Mouse (Mus musculus): ENCODE results near the gene Ntn3. TPM values are rescaled to one million over a fixed set of nuclear protein-coding genes. Genes with fewer than 3 reads are reported as not detected.

The Ntn3 gene
- polyA plus RNA-seq (2012; rRNA removed), result 9.5 and 9.8 TPM in 2 replicates

DNA sequence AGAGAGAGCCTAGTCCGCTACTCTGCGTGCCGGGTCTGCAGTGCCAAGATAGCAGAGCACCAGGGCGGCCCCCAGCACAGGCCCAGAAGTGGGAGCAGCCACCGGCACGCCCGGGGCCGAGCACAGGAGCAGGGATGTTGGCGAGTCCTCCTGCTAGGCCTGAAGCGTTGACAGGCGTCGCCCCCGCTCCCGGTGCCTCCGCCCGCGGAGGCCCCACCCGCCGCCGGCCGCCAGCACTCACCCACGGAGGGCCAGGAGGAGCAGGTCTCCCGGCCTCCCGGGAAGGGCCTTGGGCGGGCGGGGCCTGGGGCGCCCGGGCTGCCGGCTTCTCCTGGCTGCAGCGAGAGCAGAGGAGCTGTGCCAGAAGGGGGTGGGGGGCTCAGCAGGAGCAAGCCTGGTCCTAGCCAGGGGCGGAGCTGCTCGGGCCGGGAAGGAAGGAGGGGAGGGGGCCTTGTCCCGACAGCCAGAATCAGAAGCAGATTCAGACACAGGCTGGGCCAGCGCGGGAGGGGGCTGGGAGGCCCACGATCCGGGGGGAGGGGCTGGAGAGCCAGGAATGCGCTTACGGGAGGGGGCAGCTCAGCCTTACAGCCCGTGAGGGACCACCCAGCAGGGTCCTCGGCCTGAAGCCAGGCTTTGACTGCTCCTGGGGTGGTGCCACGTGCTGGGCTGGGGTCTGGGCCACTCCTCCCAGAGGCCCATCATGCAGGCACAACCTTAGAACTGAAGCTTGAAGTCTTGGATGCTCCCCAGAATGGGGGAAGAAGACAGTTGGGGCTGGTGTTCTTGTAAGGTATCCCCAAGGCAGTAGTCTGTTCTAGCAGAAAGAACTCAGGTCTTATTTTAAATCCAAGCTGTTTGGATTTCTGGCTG is at the start of gene Ntn3:
TSS of gene Ntn3 (minus strand) at position 489 of the 873 bp plus-strand sequence.

DNA sequence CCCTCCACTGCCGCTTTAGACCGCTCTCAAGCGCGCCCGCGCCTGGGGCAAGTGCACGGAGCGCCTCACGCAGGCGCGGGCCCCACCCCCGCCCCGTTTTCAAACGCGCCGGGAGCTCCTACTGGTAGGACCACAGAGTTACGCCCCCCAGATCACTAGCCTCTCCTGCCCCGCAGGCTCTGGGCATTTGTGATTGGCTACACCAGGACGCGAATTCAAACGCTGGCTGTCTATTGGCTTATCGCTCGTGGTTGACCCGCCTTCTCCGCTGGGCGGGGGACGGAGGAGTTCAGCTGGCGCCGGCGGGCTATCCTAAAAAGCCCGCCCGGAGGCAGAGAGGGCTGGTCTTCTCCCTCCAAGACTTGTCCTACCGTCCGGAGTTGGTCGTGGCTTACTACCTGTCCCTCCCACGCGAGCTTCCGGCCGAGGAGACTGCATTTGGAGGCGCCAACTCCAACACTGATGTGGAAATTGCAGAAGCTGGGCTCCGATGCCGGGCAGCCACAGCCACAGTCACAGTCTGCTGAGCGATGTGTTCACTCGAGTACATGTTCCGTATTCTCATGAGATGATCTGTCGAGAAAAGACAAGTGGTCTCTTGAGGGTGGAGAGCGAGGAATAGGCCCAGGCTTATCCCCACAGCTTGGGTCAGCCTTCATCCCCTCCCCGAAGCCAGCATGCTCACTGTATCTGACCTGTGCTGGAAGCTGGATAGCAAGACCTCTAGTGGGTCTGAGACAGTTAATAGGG is 42.2 kb upstream of the Ntn3 start, which contains the start of gene Ccnf:
TSS of gene Ccnf (minus strand) at position 165 of the 750 bp plus-strand sequence.

DNA sequence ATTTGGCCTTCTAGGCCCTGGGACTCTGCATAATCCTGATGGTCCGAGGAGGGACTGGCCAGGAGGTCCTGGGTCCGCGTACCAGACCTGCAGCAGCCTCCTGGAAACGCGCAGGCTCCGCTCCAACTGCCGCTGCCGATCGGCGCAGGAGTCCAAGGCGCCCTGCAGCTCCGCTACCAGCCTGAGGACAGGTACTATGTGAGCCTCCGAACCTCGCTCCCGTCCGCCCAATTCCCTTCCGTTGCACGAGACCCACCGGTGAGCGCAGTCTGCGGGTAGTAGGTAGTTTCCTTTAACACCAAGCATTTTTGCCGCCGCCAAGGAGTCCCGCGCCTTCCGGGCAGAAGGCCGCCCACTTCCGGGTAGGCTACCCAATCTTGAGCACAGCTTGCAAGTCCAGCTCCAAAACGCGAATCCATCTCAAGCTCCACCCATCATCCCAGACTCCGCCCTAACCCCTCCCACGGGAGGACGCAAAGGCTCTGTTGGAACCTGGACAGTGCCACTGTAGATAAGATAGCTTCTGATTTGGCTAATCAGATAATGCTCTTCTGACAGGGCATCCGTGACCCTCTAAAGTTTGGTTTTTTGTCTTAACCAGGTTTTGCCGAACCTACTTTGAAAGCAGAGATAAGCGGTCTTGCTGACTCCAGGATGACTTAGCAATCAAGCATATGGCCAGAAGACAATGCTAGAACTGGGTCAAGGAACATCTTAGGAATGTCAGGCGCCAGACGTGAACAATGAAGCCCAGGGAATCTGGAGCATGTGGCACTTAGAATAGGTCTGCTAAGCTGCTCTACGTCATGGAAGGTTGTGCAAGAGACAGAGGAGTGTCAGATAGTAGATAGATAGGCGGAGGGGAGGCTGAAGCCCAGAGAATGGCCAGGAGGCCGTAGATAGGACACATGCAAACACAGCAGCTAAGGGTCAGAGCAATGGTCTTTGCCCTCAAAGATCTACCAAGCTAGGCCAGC is 11.4 kb upstream of the Ntn3 start, which contains the start of gene Tedc2:
TSS of gene Tedc2 (minus strand) at position 417 of the 977 bp plus-strand sequence.

DNA sequence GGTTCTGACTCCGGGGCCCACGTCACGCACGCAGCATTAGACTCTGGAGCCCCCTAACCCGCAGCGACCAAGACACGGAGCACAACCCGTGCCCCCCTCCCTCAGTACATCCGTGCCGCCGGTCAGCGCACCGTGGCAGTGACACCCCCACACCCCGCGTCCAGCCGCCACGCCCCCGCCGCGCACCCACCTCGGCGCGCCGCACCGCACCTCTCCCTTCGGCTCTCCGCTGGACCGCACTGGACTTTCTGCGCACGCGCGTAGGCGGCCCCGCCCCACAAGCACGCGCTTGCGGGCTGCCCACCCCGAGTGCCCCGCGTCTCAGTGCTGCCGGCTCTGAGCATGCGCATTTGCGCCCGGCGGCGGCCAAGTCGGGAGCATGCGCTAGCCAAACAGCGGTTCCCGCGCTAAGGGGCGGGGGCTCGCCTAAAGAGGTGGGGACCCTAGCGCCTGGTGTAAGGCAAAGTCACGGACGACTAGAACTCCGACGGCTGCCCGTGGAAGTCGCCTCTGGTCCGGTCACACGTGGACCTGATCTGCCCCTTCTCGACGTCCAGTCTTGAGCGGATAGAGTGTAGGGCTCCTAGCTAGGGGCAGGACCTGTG is 3.9 kb downstream of the Ntn3 start, which contains the start of gene Tbc1d24:
TSS of gene Tbc1d24 (minus strand) at position 279 of the 605 bp plus-strand sequence.

DNA sequence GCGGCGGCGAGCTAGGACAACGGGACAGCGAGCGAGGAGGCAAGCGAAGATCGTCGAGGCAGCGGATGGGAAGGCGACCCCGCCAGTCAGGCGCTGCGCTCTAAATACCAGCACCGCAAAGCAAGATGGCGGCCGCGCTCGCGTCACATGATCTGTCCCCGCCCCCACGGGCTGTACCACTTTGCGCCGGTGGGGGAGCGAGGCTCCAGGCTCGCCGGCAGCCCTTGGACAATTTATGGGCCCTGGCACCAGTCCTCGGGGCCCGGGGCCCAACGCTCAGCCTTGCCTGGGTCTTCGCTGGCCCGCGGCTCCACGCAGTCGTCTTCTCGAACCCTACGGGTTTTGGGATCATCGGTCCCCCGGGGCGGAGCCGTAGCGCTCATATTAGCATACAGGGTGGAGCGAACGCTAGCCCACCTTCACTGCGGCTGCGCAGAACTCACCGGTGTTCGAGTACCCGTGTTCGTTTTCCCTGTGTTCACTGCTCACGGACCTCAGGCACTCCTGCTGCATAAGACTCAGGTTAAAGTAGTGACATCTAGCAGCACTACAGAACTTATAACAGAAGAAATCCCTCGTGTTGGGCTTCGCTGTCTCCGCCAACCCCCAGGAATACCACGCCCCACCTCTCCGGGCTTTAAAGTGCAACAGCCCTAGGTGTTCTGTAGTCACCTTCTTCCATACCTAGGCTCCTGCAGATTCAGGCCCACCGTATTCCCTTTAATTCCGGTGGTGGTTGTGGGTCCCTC is 39.8 kb downstream of the Ntn3 start, which contains the start of gene Atp6v0c:
TSS of gene Atp6v0c (minus strand) at position 386 of the 749 bp plus-strand sequence.

DNA sequence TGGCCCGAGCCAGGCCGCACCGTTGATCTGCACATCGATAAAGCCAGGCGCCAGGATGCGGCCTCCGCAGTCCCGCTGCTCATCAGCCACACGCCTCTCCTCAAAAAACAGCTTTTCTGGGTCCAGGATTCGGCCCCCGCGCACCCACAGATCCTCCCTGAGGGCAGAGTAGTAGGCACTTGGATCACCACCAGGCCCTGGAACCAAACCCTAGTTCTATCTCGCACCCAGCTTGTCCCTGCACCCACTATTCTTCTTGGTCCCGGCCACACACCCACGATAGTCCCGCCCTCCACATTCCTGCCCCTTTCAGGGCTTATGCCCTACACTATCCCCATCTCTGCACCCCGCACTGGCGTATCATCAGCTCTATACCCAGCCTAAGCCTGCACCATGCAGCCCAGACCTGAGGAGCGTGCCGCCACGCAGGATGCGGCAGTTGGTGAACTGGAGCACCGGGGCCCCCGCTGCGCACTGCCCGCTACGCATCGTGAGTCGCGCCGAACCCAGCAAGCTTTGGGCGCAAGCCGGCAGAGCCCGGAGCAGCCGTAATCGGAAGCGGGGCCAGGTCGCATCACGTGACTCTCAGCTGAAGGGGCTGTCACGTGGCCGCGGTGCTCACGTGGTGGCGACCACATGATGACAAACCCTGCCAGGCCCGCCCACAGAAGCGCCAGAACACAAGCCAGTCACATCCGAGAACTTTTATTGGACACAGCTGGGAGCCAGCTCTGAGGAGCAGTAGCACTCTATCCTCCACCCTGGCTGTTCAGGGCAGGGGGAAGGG is 46.0 kb downstream of the Ntn3 start, which contains the start of gene Amdhd2:
TSS of gene Amdhd2 (minus strand) at position 591 of the 787 bp plus-strand sequence.

Other genes with a start within 250 kb of the Ntn3 start
- 0.45 and 0.56 TPM in 2 replicates for gene Prss30, start 229.0 kb downstream of the Ntn3 start, polyA plus RNA-seq (2012; rRNA removed)
- 3.5 TPM in 1 of 2 replicates, not detected in the other for gene Prss22, start 211.4 kb downstream of the Ntn3 start, polyA plus RNA-seq (2012; rRNA removed)
- 11.0 TPM in 1 of 2 replicates, not detected in the other for gene Prss27, start 171.4 kb downstream of the Ntn3 start, polyA plus RNA-seq (2012; rRNA removed)
- 76.6 and 78.1 TPM in 2 replicates for gene Kctd5, start 136.0 kb downstream of the Ntn3 start, polyA plus RNA-seq (2012; rRNA removed)
- gene Pdpk1, start 58.6 kb downstream of the Ntn3 start, polyA plus RNA-seq (2012; rRNA removed), result 28.3 and 29.4 TPM in 2 replicates
- gene Amdhd2, start 45.8 kb downstream of the Ntn3 start, polyA plus RNA-seq (2012; rRNA removed), result 28.0 and 29.8 TPM in 2 replicates
- gene Atp6v0c, start 39.8 kb downstream of the Ntn3 start, polyA plus RNA-seq (2012; rRNA removed), result 1,667 and 1,726 TPM in 2 replicates
- 79.0 and 83.0 TPM in 2 replicates for gene Tbc1d24, start 4.0 kb downstream of the Ntn3 start, polyA plus RNA-seq (2012; rRNA removed)
- 22.1 and 22.9 TPM in 2 replicates for gene Tedc2, start 11.3 kb upstream of the Ntn3 start, polyA plus RNA-seq (2012; rRNA removed)
- gene Ccnf, start 42.0 kb upstream of the Ntn3 start, polyA plus RNA-seq (2012; rRNA removed), result 9.5 and 10.0 TPM in 2 replicates
- 1.2 TPM in 2 replicates for gene Abca17, start 141.5 kb upstream of the Ntn3 start, polyA plus RNA-seq (2012; rRNA removed)
- 51.3 and 52.5 TPM in 2 replicates for gene Abca3, start 142.4 kb upstream of the Ntn3 start, polyA plus RNA-seq (2012; rRNA removed)
- gene Rnps1, start 205.0 kb upstream of the Ntn3 start, polyA plus RNA-seq (2012; rRNA removed), result 342 and 369 TPM in 2 replicates
- 21.5 and 23.7 TPM in 2 replicates for gene Eci1, start 217.1 kb upstream of the Ntn3 start, polyA plus RNA-seq (2012; rRNA removed)
- 31.0 and 36.4 TPM in 2 replicates for gene Dnase1l2, start 233.6 kb upstream of the Ntn3 start, polyA plus RNA-seq (2012; rRNA removed)

Data from central nervous system, embryonic 18 days (tissue).